Mouse (Mus musculus): ENCODE measurements around the gene Rbms1.
A peak's percentile ranks its signal among the peaks of the same experiment; 100 is the strongest.

GRCm38 (mm10) chr2:60810617-60811016 lies 152.4 kb downstream of the Rbms1 start:
- TF ChIP-seq CTCF (IDR thresholded peaks at IDR 0.05 in 2 of 3, conservative IDR thresholded peaks at IDR 0.05 in 1 of 3; ENCODE audit: control insufficient read depth in 1 of 3, insufficient read depth in 1 of 3, low read depth in 2 of 3, low read length in 3 of 3, poor library complexity in 1 of 3, severe bottlenecking in 1 of 3) (0 out of 6 replicates have a peak, but pooled peaks of 1 of the 3 experiments have one; percentile 6), GATA1 (IDR thresholded peaks at IDR 0.05; ENCODE audit: low read depth, low read length) (no peak), ELF1 (IDR thresholded peaks at IDR 0.05; ENCODE audit: low read depth, low read length) (peak; percentile 64), POLR2A (IDR thresholded peaks at IDR 0.05; ENCODE audit: control insufficient read depth in 1 of 2, insufficient read depth in 1 of 2, low read depth in 1 of 2, low read length in 2 of 2, poor library complexity in 1 of 2) (no peak), ZNF384 (IDR thresholded peaks at IDR 0.05; ENCODE audit: low read depth, low read length) (no peak), MEF2A (IDR thresholded peaks at IDR 0.05; ENCODE audit: extremely low read depth, insufficient replicate concordance, low read depth, low read length, poor library complexity, severe bottlenecking) (no peak), RAD21 (IDR thresholded peaks at IDR 0.05; ENCODE audit: low read depth, low read length) (no peak), POLR2AphosphoS2 (IDR thresholded peaks at IDR 0.05; ENCODE audit: low read length) (no peak), EP300 (IDR thresholded peaks at IDR 0.05; ENCODE audit: low read depth in 1 of 2, low read length in 2 of 2) (no peak)
